Mouse (Mus musculus) olfactory bulb, adult 2 months (tissue): ENCODE data around the gene Arid3a.

Source experiments
- CTCF ChIP-seq: fragments of 200-500 bp; IDR thresholded peaks from 2 replicates; pipeline ENCODE4 v1.5.1; 2012; ENCODE audit warnings: low read depth, mild to moderate bottlenecking, low read length, moderate library complexity; ENCODE audit not compliant: insufficient read depth
- POLR2A ChIP-seq: fragments of 200-500 bp; IDR thresholded peaks from 2 replicates; pipeline ENCODE4 v1.6.1; 2012; ENCODE audit warnings: mild to moderate bottlenecking, low read depth, low read length, moderate library complexity; ENCODE audit not compliant: insufficient read depth

GRCm38 (mm10) chr10:79945507-79946234 lies 18.8 kb downstream of the Arid3a start:
- TF ChIP-seq CTCF: no peak
- no peak for TF ChIP-seq POLR2A
